Mouse (Mus musculus): Measurements from ENCODE around the gene Snrpf. TPM values are rescaled to one million over a fixed set of nuclear protein-coding genes. Genes with fewer than 3 reads are reported as not detected.

Gene Snrpf
- 8.2 and 8.6 TPM in 2 replicates for total RNA-seq (2023)

GRCm38 (mm10) chr10:93589281-93589848 lies at the start of gene Snrpf:
TSS of gene Snrpf (minus strand) at chr10:93589706.

DNA sequence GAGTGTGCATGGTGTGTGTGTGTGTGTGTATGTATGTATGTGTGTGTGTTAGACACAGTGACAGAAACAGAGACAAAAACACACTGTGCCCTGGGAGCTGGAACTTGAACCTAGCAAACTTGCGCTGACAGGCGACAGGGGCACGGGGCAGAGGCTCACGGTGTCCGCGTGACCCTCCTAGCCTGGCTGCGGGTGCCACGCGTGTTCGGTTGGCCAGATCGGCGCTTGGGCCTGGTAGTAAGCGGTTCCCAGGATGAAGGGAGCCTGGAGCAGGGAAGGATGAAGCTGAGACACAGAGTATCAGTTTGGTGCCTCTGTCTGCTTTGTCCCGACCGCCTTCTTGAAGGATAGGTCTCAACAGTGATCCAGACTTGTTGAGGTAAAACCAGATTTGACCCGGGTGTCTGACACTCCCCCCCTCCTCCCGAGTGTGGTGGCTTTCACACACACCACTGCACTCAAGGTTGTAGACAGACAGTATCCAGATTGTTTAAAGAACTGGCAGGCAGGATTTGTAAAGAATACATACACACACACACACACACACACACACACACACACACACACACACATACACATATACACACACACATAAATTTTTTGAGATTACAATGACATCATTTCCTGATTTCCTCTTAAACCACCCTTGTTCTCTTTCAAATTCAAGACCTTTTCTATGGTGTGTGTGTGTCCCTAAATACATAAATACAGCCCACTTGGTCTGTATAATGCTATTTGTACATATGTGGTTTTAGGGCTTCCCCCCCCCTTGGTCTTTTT lies 48.9 kb downstream of the Snrpf start, which contains the start of gene Ccdc38:
TSS of gene Ccdc38 (plus strand) at position 202 of the 780 bp plus-strand sequence.

GRCm38 (mm10) chr10:93539775-93540430 lies 49.6 kb downstream of the Snrpf start, which contains the start of gene Amdhd1:
TSS of gene Amdhd1 (minus strand) at chr10:93540033.

Other genes with a start within 250 kb of the Snrpf start
- 451 and 487 TPM in 2 replicates for gene Lta4h, start 136.3 kb downstream of the Snrpf start, total RNA-seq (2023)
- 4.8 and 7.7 TPM in 2 replicates for gene Hal, start 100.9 kb downstream of the Snrpf start, total RNA-seq (2023)
- not detected in 2 replicates for gene Amdhd1, start 49.7 kb downstream of the Snrpf start, total RNA-seq (2023)
- gene Ccdc38, start 49.1 kb downstream of the Snrpf start, total RNA-seq (2023), result not detected in 2 replicates
- gene Ntn4, start 51.0 kb upstream of the Snrpf start, total RNA-seq (2023), result not detected in 2 replicates
- gene Usp44, start 241.8 kb upstream of the Snrpf start, total RNA-seq (2023), result not detected in 2 replicates